Mouse (Mus musculus) CH12.LX (cell line): ENCODE results near the gene Ccdc141. TPM values are rescaled to one million over a fixed set of nuclear protein-coding genes. Genes with fewer than 3 reads are reported as not detected.

Source experiments
- DNase-seq: peaks from one replicate; pipeline ENCODE4 v3.0.0-alpha.2; 2013; ENCODE audit errors: extremely low read depth
- H3K27ac ChIP-seq: 2 replicates; pipeline ENCODE4 v1.5.1; 2012; ENCODE audit warnings: low read depth, mild to moderate bottlenecking, control low read depth, moderate library complexity; ENCODE audit not compliant: insufficient read depth
- H3K27me3 ChIP-seq: replicated peaks from 2 replicates; pipeline ENCODE3; 2012; ENCODE audit warnings: inconsistent platforms
- H3K36me3 ChIP-seq, 2 experiments: replicated peaks in 1 of 2; 2 replicates each; pipeline versions ENCODE3 to v1.6.1; 2012; ENCODE audit warnings: inconsistent platforms in 1 of 2, low read length in 1 of 2, mild to moderate bottlenecking in 1 of 2, mixed read lengths in 1 of 2, moderate library complexity in 1 of 2; ENCODE audit not compliant: control insufficient read depth in 1 of 2, insufficient read depth in 1 of 2
- H3K4me1 ChIP-seq, 2 experiments: 2 replicates each; pipeline ENCODE4 v1.6.1; 2012; ENCODE audit warnings: inconsistent platforms in 1 of 2, moderate library complexity in 1 of 2; ENCODE audit not compliant: insufficient read depth in 2 of 2, control insufficient read depth in 1 of 2
- H3K4me2 ChIP-seq: 2 replicates; pipeline ENCODE4 v1.6.1; 2012; ENCODE audit warnings: low read depth, mild to moderate bottlenecking, control low read depth; ENCODE audit not compliant: poor library complexity, insufficient read depth, severe bottlenecking
- H3K4me3 ChIP-seq, 3 experiments: fragments of 150-350 bp in 1 of 3; sonication (generic) in 1 of 3; replicated peaks in 1 of 3; 2 replicates each; pipeline versions ENCODE3 to v1.5.1; 2011 to 2012; ENCODE audit warnings: low read depth in 2 of 3, low read length in 2 of 3, mild to moderate bottlenecking in 2 of 3, moderate library complexity in 2 of 3, control low read depth in 1 of 3, improper control_type of control experiment in 1 of 3, inconsistent platforms in 1 of 3, mixed read lengths in 1 of 3; ENCODE audit not compliant: poor library complexity in 1 of 3
- H3K79me2 ChIP-seq: replicated peaks from 2 replicates; pipeline ENCODE4 v1.6.1; 2012; ENCODE audit warnings: mild to moderate bottlenecking, moderate library complexity; ENCODE audit not compliant: control insufficient read depth, poor library complexity, insufficient read depth, severe bottlenecking; ENCODE audit errors: extremely low read depth
- H3K9ac ChIP-seq: 2 replicates; pipeline ENCODE4 v1.6.1; 2012; ENCODE audit warnings: low read depth, mild to moderate bottlenecking, control low read depth, moderate library complexity; ENCODE audit not compliant: insufficient read depth
- H3K9me3 ChIP-seq: replicated peaks from 2 replicates; pipeline ENCODE3; 2012; ENCODE audit warnings: low read length, inconsistent platforms, mixed read lengths
- BHLHE40 ChIP-seq: IDR thresholded peaks from 2 replicates; pipeline ENCODE4 v1.6.1; 2011; ENCODE audit warnings: mild to moderate bottlenecking, low read depth, low read length, improper control_type of control experiment
- CHD1 ChIP-seq: IDR thresholded peaks from 2 replicates; pipeline ENCODE4 v1.6.1; 2012; ENCODE audit warnings: low read depth, low read length, improper control_type of control experiment, inconsistent platforms
- CHD2 ChIP-seq: IDR thresholded peaks from 2 replicates; pipeline ENCODE4 v1.6.1; 2011; ENCODE audit warnings: low read length, improper control_type of control experiment
- CTCF ChIP-seq, 2 experiments: IDR thresholded peaks in 1 of 2; conservative IDR thresholded peaks in 1 of 2; 2 replicates each; pipeline ENCODE4 v1.5.1; 2011 to 2012; ENCODE audit warnings: low read depth in 2 of 2, low read length in 2 of 2, improper control_type of control experiment in 1 of 2, inconsistent platforms in 1 of 2, mild to moderate bottlenecking in 1 of 2, moderate library complexity in 1 of 2
- E2F4 ChIP-seq: IDR thresholded peaks from 2 replicates; pipeline ENCODE4 v1.6.1; 2011; ENCODE audit warnings: low read depth, low read length, improper control_type of control experiment; ENCODE audit not compliant: insufficient replicate concordance
- GABPA ChIP-seq: IDR thresholded peaks from 2 replicates; pipeline ENCODE4 v1.6.1; 2012; ENCODE audit warnings: low read depth, low read length, improper control_type of control experiment, inconsistent platforms; ENCODE audit not compliant: insufficient replicate concordance
- IRF4 ChIP-seq: IDR thresholded peaks from 2 replicates; pipeline ENCODE4 v1.6.1; 2014; ENCODE audit warnings: low read depth, mild to moderate bottlenecking, inconsistent platforms, low read length, improper control_type of control experiment
- JUND ChIP-seq: conservative IDR thresholded peaks from 2 replicates; pipeline ENCODE4 v1.6.1; 2011; ENCODE audit warnings: low read depth, low read length, improper control_type of control experiment
- KAT2A ChIP-seq: IDR thresholded peaks from 2 replicates; pipeline ENCODE4 v1.6.1; 2012; ENCODE audit warnings: low read length, improper control_type of control experiment, inconsistent platforms; ENCODE audit not compliant: insufficient replicate concordance
- MAFK ChIP-seq: IDR thresholded peaks from 2 replicates; pipeline ENCODE4 v1.6.1; 2011; ENCODE audit warnings: low read length, improper control_type of control experiment; ENCODE audit not compliant: insufficient replicate concordance
- MAX ChIP-seq: IDR thresholded peaks from 2 replicates; pipeline ENCODE4 v1.6.1; 2011; ENCODE audit warnings: low read length, improper control_type of control experiment
- MYC ChIP-seq: IDR thresholded peaks from 2 replicates; pipeline ENCODE4 v1.6.1; 2011; ENCODE audit warnings: low read depth, mild to moderate bottlenecking, improper control_type of control experiment, low read length
- NELFE ChIP-seq: IDR thresholded peaks from 2 replicates; pipeline ENCODE4 v1.6.1; 2011; ENCODE audit warnings: low read depth, low read length, improper control_type of control experiment
- NRF1 ChIP-seq: IDR thresholded peaks from 2 replicates; pipeline ENCODE4 v1.6.1; 2014; ENCODE audit warnings: low read depth, mild to moderate bottlenecking, inconsistent platforms, low read length, improper control_type of control experiment, moderate library complexity
- PAX5 ChIP-seq: IDR thresholded peaks from 2 replicates; pipeline ENCODE4 v1.6.1; 2012; ENCODE audit warnings: low read length, inconsistent platforms, mixed read lengths
- POLR2A ChIP-seq: IDR thresholded peaks from 2 replicates; pipeline ENCODE4 v1.6.1; 2011; ENCODE audit warnings: low read depth, mild to moderate bottlenecking, improper control_type of control experiment, low read length
- RCOR1 ChIP-seq: conservative IDR thresholded peaks from 2 replicates; pipeline ENCODE4 v1.6.1; 2012; ENCODE audit warnings: low read depth, mild to moderate bottlenecking, inconsistent platforms, low read length, improper control_type of control experiment
- SIN3A ChIP-seq: IDR thresholded peaks from 2 replicates; pipeline ENCODE4 v1.6.1; 2012; ENCODE audit warnings: low read length, improper control_type of control experiment, inconsistent platforms
- TBP ChIP-seq: conservative IDR thresholded peaks from 2 replicates; pipeline ENCODE4 v1.6.1; 2011; ENCODE audit warnings: low read depth, low read length, improper control_type of control experiment
- TCF12 ChIP-seq: IDR thresholded peaks from 2 replicates; pipeline ENCODE4 v1.6.1; 2014; ENCODE audit warnings: low read depth, mild to moderate bottlenecking, inconsistent platforms, low read length, improper control_type of control experiment
- UBTF ChIP-seq: IDR thresholded peaks from 2 replicates; pipeline ENCODE4 v1.6.1; 2012; ENCODE audit warnings: low read depth, mild to moderate bottlenecking, inconsistent platforms, low read length, improper control_type of control experiment, moderate library complexity
- ZKSCAN1 ChIP-seq: IDR thresholded peaks from 2 replicates; pipeline ENCODE4 v1.6.1; 2012; ENCODE audit warnings: low read depth, inconsistent platforms, low read length, improper control_type of control experiment, borderline replicate concordance
- ZNF384 ChIP-seq: IDR thresholded peaks from 2 replicates; pipeline ENCODE4 v1.6.1; 2012; ENCODE audit warnings: low read depth, low read length, improper control_type of control experiment, inconsistent platforms
- dilution Hi-C: fragments of 300-500 bp; cut with MboI; formaldehyde crosslinking; loops from 2 replicates; pipeline ENCODE4 v1.14.3; 2020; ENCODE audit warnings: low sequenced_read_pairs; ENCODE audit not compliant: extremely low pct_unique_long_range_greater_than_20kb, extremely low pct_ligation_motif_present
- in situ Hi-C: fragments of 300-500 bp; cut with MboI; formaldehyde crosslinking; loops from 3 replicates; pipeline ENCODE4 v1.14.3; 2019; ENCODE audit warnings: low sequenced_read_pairs, low pct_ligation_motif_present, low pct_unique_long_range_greater_than_20kb, mixed read lengths
- polyA plus RNA-seq: library from polyadenylated mRNA; unstranded; fragments of >175 nt; gene quantifications from 2 replicates; pipeline ENCODE4 v1.2.1, GENCODE M21; 2012; ENCODE audit warnings: low read depth; ENCODE audit not compliant: insufficient read length
- total RNA-seq, 2 experiments: library from RNA; depleted of rRNA; stranded (reverse); fragments of 300-350 nt in 1 of 2; fragments of >200 nt in 1 of 2; gene quantifications; 2 replicates each; pipeline ENCODE4 v1.2.3; 2012 to 2014

Gene Ccdc141
- total and polyA plus RNA-seq, 3 experiments: not detected

- DNase-seq: no peak
- no peaks in the 10 kb centered on the region for H3K36me3 ChIP-seq
- TF ChIP-seq MAX (no peak), CHD2 (no peak), KAT2A (no peak), MAFK (no peak), SIN3A (no peak), CHD1 (no peak), JUND (no peak), POLR2A (no peak), RCOR1 (no peak), MYC (no peak), NELFE (no peak), PAX5 (no peak), BHLHE40 (no peak), TBP (no peak), NRF1 (no peak), GABPA (no peak), IRF4 (no peak), E2F4 (no peak), CTCF (conservative IDR thresholded peaks at IDR 0.05 in 1 of 2, IDR thresholded peaks at IDR 0.05 in 1 of 2; ENCODE audit: low read depth in 2 of 2, low read length in 2 of 2) (no peak)
Observed at GRCm38 (mm10) chr2:77186912-77187311, 16.5 kb upstream of the Ccdc141 start.

GRCm38 (mm10) chr2:77184049-77184571 is 13.7 kb upstream of the Ccdc141 start:
- in situ Hi-C loops (no loop called here), dilution Hi-C loops (no loop called here)
- no peaks in the 10 kb centered on the region for H3K4me1 ChIP-seq
- H3K9ac ChIP-seq: no peak overlapping the region
- H3K27ac ChIP-seq: no peak overlapping the region
- no peak overlapping the region for H3K4me2 ChIP-seq
- H3K9me3 ChIP-seq: peaks cover 57% of the 10 kb centered on the region
- no peaks in the 10 kb centered on the region for H3K79me2 ChIP-seq
- no peaks in the 10 kb centered on the region for H3K27me3 ChIP-seq
- no peak for DNase-seq
- TF ChIP-seq IRF4: no peak
- TF ChIP-seq MYC: no peak
- no peak for TF ChIP-seq PAX5
- no peak for TF ChIP-seq NRF1
- no peak for TF ChIP-seq TBP
- TF ChIP-seq BHLHE40: no peak
- no peak for TF ChIP-seq GABPA
- TF ChIP-seq MAX: no peak
- TF ChIP-seq UBTF: no peak
- no peak for TF ChIP-seq TCF12
- TF ChIP-seq NELFE: no peak
- TF ChIP-seq ZKSCAN1: no peak
- TF ChIP-seq JUND: no peak
- no peak for TF ChIP-seq ZNF384
- H3K4me3 ChIP-seq: no peak overlapping the region
- no peaks in the 10 kb centered on the region for H3K36me3 ChIP-seq

More at GRCm38 (mm10) chr2:77186912-77187311, 16.5 kb upstream of the Ccdc141 start:
- dilution Hi-C loops (no loop called here), in situ Hi-C loops (no loop called here)
- no peak overlapping the region for H3K4me2 ChIP-seq
- H3K9ac ChIP-seq: no peak overlapping the region
- no peak overlapping the region for H3K4me3 ChIP-seq
- no peak overlapping the region for H3K27ac ChIP-seq
- no peaks in the 10 kb centered on the region for H3K4me1 ChIP-seq
- H3K27me3 ChIP-seq: no peaks in the 10 kb centered on the region
- H3K79me2 ChIP-seq: no peaks in the 10 kb centered on the region
- H3K9me3 ChIP-seq: peaks cover 60% of the 10 kb centered on the region
